Mouse (Mus musculus): ENCODE measurements at regions not wholly inside any gene's neighbourhood (a gene's known extent, or its start where the extent isn't known, plus 50 kb on each side); places are given as distances from the start of the nearest gene placed in this dataset.
"Not testable (repeated sequence)": the region's sequence is repeated elsewhere in the genome, so short reads cannot be mapped to it uniquely, and the experiment has no call there.

- H3K4me1 ChIP-seq (ENCODE audit: control insufficient read depth in 2 of 2, insufficient read depth in 2 of 2, low read length in 2 of 2, poor library complexity in 1 of 2) = 0 out of 4 replicates have a peak, but pooled peaks cover 2 to 3% of the 10 kb centered on the region in 2 experiments
- no peak overlapping the region for H3K9ac ChIP-seq (ENCODE audit: insufficient read depth, low read depth, low read length, poor library complexity, severe bottlenecking)
- H3K4me3 ChIP-seq (ENCODE audit: insufficient read depth in 1 of 2, low read depth in 1 of 2, low read length in 2 of 2, poor library complexity in 1 of 2, severe bottlenecking in 1 of 2) = no peak overlapping the region
- in situ Hi-C loops (cut with MboI; ENCODE audit: low sequenced_read_pairs in 2 of 2, unreplicated experiment in 2 of 2) = no loop called here
- peak; percentile 65 for DNase-seq (ENCODE audit: low read depth, low spot score)
- H3K27ac ChIP-seq (ENCODE audit: insufficient read depth, low read depth, low read length, poor library complexity, severe bottlenecking) = peak overlapping the region; percentile 94
- H3K9me3 ChIP-seq (ENCODE audit: control insufficient read depth, insufficient read depth, low read depth, low read length) = no peaks in the 10 kb centered on the region
- peaks cover 2% of the 10 kb centered on the region; the same call in 1 of the 2 replicates for H3K36me3 ChIP-seq (ENCODE audit: control insufficient read depth, insufficient read depth, low read length, poor library complexity, severe bottlenecking)
- TF ChIP-seq ZC3H11A (IDR thresholded peaks at IDR 0.05; ENCODE audit: borderline replicate concordance, low read depth, low read length) (no peak), ZNF384 (IDR thresholded peaks at IDR 0.05; ENCODE audit: low read depth, low read length) (no peak), CHD2 (IDR thresholded peaks at IDR 0.05; ENCODE audit: low read depth, low read length) (no peak), HCFC1 (IDR thresholded peaks at IDR 0.05; ENCODE audit: borderline replicate concordance, insufficient read depth, low read length) (no peak), MAFK (IDR thresholded peaks at IDR 0.05; ENCODE audit: insufficient read depth, low read depth, low read length) (no peak)
Measured at GRCm38 (mm10) chr6:107218309-107218708, 311.3 kb upstream of the Lrrn1 start.

- no peak overlapping the region for H3K9ac ChIP-seq (ENCODE audit: insufficient read depth, low read depth, low read length, poor library complexity, severe bottlenecking)
- no peak for DNase-seq (ENCODE audit: low read depth, low spot score)
- peak overlapping the region; percentile 94 for H3K27ac ChIP-seq (ENCODE audit: insufficient read depth, low read depth, low read length, poor library complexity, severe bottlenecking)
- no peak overlapping the region for H3K4me3 ChIP-seq (ENCODE audit: insufficient read depth in 1 of 2, low read depth in 1 of 2, low read length in 2 of 2, poor library complexity in 1 of 2, severe bottlenecking in 1 of 2)
- in situ Hi-C loops (cut with MboI; ENCODE audit: low sequenced_read_pairs in 2 of 2, unreplicated experiment in 2 of 2) = no loop called here
- no peak for TF ChIP-seq HCFC1 (IDR thresholded peaks at IDR 0.05; ENCODE audit: borderline replicate concordance, insufficient read depth, low read length)
- no peak for TF ChIP-seq MAFK (IDR thresholded peaks at IDR 0.05; ENCODE audit: insufficient read depth, low read depth, low read length)
- no peak for TF ChIP-seq CHD2 (IDR thresholded peaks at IDR 0.05; ENCODE audit: low read depth, low read length)
- no peak for TF ChIP-seq ZNF384 (IDR thresholded peaks at IDR 0.05; ENCODE audit: low read depth, low read length)
- no peak for TF ChIP-seq ZC3H11A (IDR thresholded peaks at IDR 0.05; ENCODE audit: borderline replicate concordance, low read depth, low read length)
- H3K36me3 ChIP-seq (ENCODE audit: control insufficient read depth, insufficient read depth, low read length, poor library complexity, severe bottlenecking) = peaks cover 2% of the 10 kb centered on the region; the same call in 1 of the 2 replicates
- no peaks in the 10 kb centered on the region for H3K9me3 ChIP-seq (ENCODE audit: control insufficient read depth, insufficient read depth, low read depth, low read length)
- H3K4me1 ChIP-seq (ENCODE audit: control insufficient read depth in 2 of 2, insufficient read depth in 2 of 2, low read length in 2 of 2, poor library complexity in 1 of 2) = 0 out of 4 replicates have a peak, but pooled peaks cover 2 to 3% of the 10 kb centered on the region in 2 experiments
Measured at GRCm38 (mm10) chr6:107218721-107219120, 310.8 kb upstream of the Lrrn1 start.

- TF ChIP-seq HCFC1 (IDR thresholded peaks at IDR 0.05; ENCODE audit: borderline replicate concordance, insufficient read depth, low read length) = no peak
- no peak for TF ChIP-seq MAFK (IDR thresholded peaks at IDR 0.05; ENCODE audit: insufficient read depth, low read depth, low read length)
- no peak for TF ChIP-seq ZNF384 (IDR thresholded peaks at IDR 0.05; ENCODE audit: low read depth, low read length)
- no peak for TF ChIP-seq CHD2 (IDR thresholded peaks at IDR 0.05; ENCODE audit: low read depth, low read length)
- TF ChIP-seq ZC3H11A (IDR thresholded peaks at IDR 0.05; ENCODE audit: borderline replicate concordance, low read depth, low read length) = no peak
- Histone ChIP-seq H3K9me3 (ENCODE audit: control insufficient read depth, insufficient read depth, low read depth, low read length) (no peaks in the 10 kb centered on the region), H3K27ac (ENCODE audit: insufficient read depth, low read depth, low read length, poor library complexity, severe bottlenecking) (no peak overlapping the region), H3K36me3 (ENCODE audit: control insufficient read depth, insufficient read depth, low read length, poor library complexity, severe bottlenecking) (peaks cover 2% of the 10 kb centered on the region; the same call in 1 of the 2 replicates), H3K4me3 (ENCODE audit: insufficient read depth in 1 of 2, low read depth in 1 of 2, low read length in 2 of 2, poor library complexity in 1 of 2, severe bottlenecking in 1 of 2) (no peak overlapping the region), H3K4me1 (ENCODE audit: control insufficient read depth in 2 of 2, insufficient read depth in 2 of 2, low read length in 2 of 2, poor library complexity in 1 of 2) (0 out of 4 replicates have a peak, but pooled peaks cover 2 to 3% of the 10 kb centered on the region in 2 experiments), H3K9ac (ENCODE audit: insufficient read depth, low read depth, low read length, poor library complexity, severe bottlenecking) (no peak overlapping the region)
- no peak for DNase-seq (ENCODE audit: low read depth, low spot score)
- in situ Hi-C loops (cut with MboI; ENCODE audit: low sequenced_read_pairs in 2 of 2, unreplicated experiment in 2 of 2) = no loop called here
Measured at GRCm38 (mm10) chr6:107222602-107223001, 307.0 kb upstream of the Lrrn1 start.

GRCm38 (mm10) chr6:107229843-107230242 is 299.7 kb upstream of the Lrrn1 start:
- H3K4me3 ChIP-seq (ENCODE audit: insufficient read depth in 1 of 2, low read depth in 1 of 2, low read length in 2 of 2, poor library complexity in 1 of 2, severe bottlenecking in 1 of 2); DNase-seq (ENCODE audit: low read depth, low spot score); H3K36me3 ChIP-seq (ENCODE audit: control insufficient read depth, insufficient read depth, low read length, poor library complexity, severe bottlenecking); in situ Hi-C loops (cut with MboI; ENCODE audit: low sequenced_read_pairs in 2 of 2, unreplicated experiment in 2 of 2); H3K9ac ChIP-seq (ENCODE audit: insufficient read depth, low read depth, low read length, poor library complexity, severe bottlenecking); H3K4me1 ChIP-seq (ENCODE audit: control insufficient read depth in 2 of 2, insufficient read depth in 2 of 2, low read length in 2 of 2, poor library complexity in 1 of 2); H3K27ac ChIP-seq (ENCODE audit: insufficient read depth, low read depth, low read length, poor library complexity, severe bottlenecking); H3K9me3 ChIP-seq (ENCODE audit: control insufficient read depth, insufficient read depth, low read depth, low read length): not testable (repeated sequence)
- TF ChIP-seq ZNF384 (IDR thresholded peaks at IDR 0.05; ENCODE audit: low read depth, low read length) = peak; percentile 84

- DNase-seq (ENCODE audit: low read depth, low spot score) = no peak
- no peaks in the 10 kb centered on the region for H3K9me3 ChIP-seq (ENCODE audit: control insufficient read depth, insufficient read depth, low read depth, low read length)
- H3K4me1 ChIP-seq (ENCODE audit: control insufficient read depth in 2 of 2, insufficient read depth in 2 of 2, low read length in 2 of 2, poor library complexity in 1 of 2) = no peaks in the 10 kb centered on the region
- H3K4me3 ChIP-seq (ENCODE audit: insufficient read depth in 1 of 2, low read depth in 1 of 2, low read length in 2 of 2, poor library complexity in 1 of 2, severe bottlenecking in 1 of 2) = no peak overlapping the region
- H3K36me3 ChIP-seq (ENCODE audit: control insufficient read depth, insufficient read depth, low read length, poor library complexity, severe bottlenecking) = no peaks in the 10 kb centered on the region
- no peak overlapping the region for H3K9ac ChIP-seq (ENCODE audit: insufficient read depth, low read depth, low read length, poor library complexity, severe bottlenecking)
- in situ Hi-C loops (cut with MboI; ENCODE audit: low sequenced_read_pairs in 2 of 2, unreplicated experiment in 2 of 2) = no loop called here
- no peak for TF ChIP-seq CHD2 (IDR thresholded peaks at IDR 0.05; ENCODE audit: low read depth, low read length)
- no peak for TF ChIP-seq ZC3H11A (IDR thresholded peaks at IDR 0.05; ENCODE audit: borderline replicate concordance, low read depth, low read length)
- TF ChIP-seq MAFK (IDR thresholded peaks at IDR 0.05; ENCODE audit: insufficient read depth, low read depth, low read length) = no peak
- no peak for TF ChIP-seq ZNF384 (IDR thresholded peaks at IDR 0.05; ENCODE audit: low read depth, low read length)
- no peak for TF ChIP-seq HCFC1 (IDR thresholded peaks at IDR 0.05; ENCODE audit: borderline replicate concordance, insufficient read depth, low read length)
- no peak overlapping the region for H3K27ac ChIP-seq (ENCODE audit: insufficient read depth, low read depth, low read length, poor library complexity, severe bottlenecking)
Measured at GRCm38 (mm10) chr6:107237692-107238091, 291.9 kb upstream of the Lrrn1 start.
